Comparison of ENCODE assay signal across 10 mouse cellular contexts in genomic region chr2:27304741-27305140, GRCm38 (mm10). TPM values are rescaled to one million over a fixed set of nuclear protein-coding genes. Genes with fewer than 3 reads are reported as not detected.
DNase-seq lines count a peak whose midpoint lies in the region; ATAC-seq and TF ChIP-seq lines count a peak whose summit lies in the region.
"Had no signal": no experiment of that assay in that cellular context is flagged by ENCODE, and none has a peak within 500 bp of the region (broad histone marks: within the 10 kb centered on the region; RNA-seq: fewer than 3 reads in every experiment).

No protein-coding gene starts in this region.

- no peaks in the 10 kb centered on the region for H3K27me3 ChIP-seq in heart, embryonic 11.5 days (ENCODE audit: control insufficient read depth, insufficient read depth, low read length)
- H3K27me3 ChIP-seq in forebrain, postnatal 0 days (ENCODE audit: insufficient read depth, low read length): no peaks in the 10 kb centered on the region
- H3K27me3 ChIP-seq in stomach, postnatal 0 days (ENCODE audit: control insufficient read depth, insufficient read depth, low read length): no peaks in the 10 kb centered on the region
- H3K27me3 ChIP-seq: limb, embryonic 12.5 days had no signal

- WGBS in heart, embryonic 11.5 days (ENCODE audit: insufficient replicate concordance): 73% methylated on average over 13 of the region's 13 CpGs
- 60% methylated on average over 13 of the region's 13 CpGs for WGBS in forebrain, postnatal 0 days
- 56% methylated on average over 13 of the region's 13 CpGs for WGBS in stomach, postnatal 0 days

- peak; percentile 73 to 74 for DNase-seq in heart, postnatal 10 days
- peak; percentile 54 for DNase-seq in Muller cell, postnatal 12 days (ENCODE audit: inconsistent ontology term)
- DNase-seq in forebrain, postnatal 0 days: peak; percentile 22
- DNase-seq in kidney, postnatal 14 days: peak; percentile 90
- DNase-seq in frontal cortex, postnatal 36 days (ENCODE audit: low spot score in 2 of 2): no peak
- DNase-seq in left cerebral cortex, adult 2 months (ENCODE audit: extremely low spot score in 1 of 2, low spot score in 2 of 2): no peak
- no peak for DNase-seq in stomach, postnatal 0 days (ENCODE audit: low spot score)
- DNase-seq: cerebellum, postnatal 36 days had no signal

- no peak overlapping the region for H3K9ac ChIP-seq in heart, embryonic 11.5 days (ENCODE audit: low read depth, low read length)
- H3K9ac ChIP-seq in forebrain, postnatal 0 days: no peak overlapping the region
- no peak overlapping the region for H3K9ac ChIP-seq in stomach, postnatal 0 days (ENCODE audit: low read length)
- H3K9ac ChIP-seq: limb, embryonic 12.5 days had no signal

- no peaks in the 10 kb centered on the region; the same call in 1 of the 2 replicates for H3K9me3 ChIP-seq in heart, embryonic 11.5 days (replicated peaks; ENCODE audit: control insufficient read depth, low read length)
- no peaks in the 10 kb centered on the region for H3K9me3 ChIP-seq in forebrain, postnatal 0 days (ENCODE audit: low read length)
- H3K9me3 ChIP-seq in stomach, postnatal 0 days (ENCODE audit: control insufficient read depth, low read length): no peaks in the 10 kb centered on the region
- H3K9me3 ChIP-seq: limb, embryonic 12.5 days had no signal

- peaks cover 6% of the 10 kb centered on the region for H3K4me1 ChIP-seq in heart, embryonic 11.5 days (ENCODE audit: control insufficient read depth, insufficient read depth, low read length)
- 0 out of 2 replicates have a peak, but pooled peaks cover 6% of the 10 kb centered on the region for H3K4me1 ChIP-seq in forebrain, postnatal 0 days (ENCODE audit: insufficient read depth)
- no peaks in the 10 kb centered on the region for H3K4me1 ChIP-seq in stomach, postnatal 0 days (replicated peaks; ENCODE audit: control insufficient read depth, insufficient read depth)

- H3K36me3 ChIP-seq in heart, embryonic 11.5 days (ENCODE audit: control insufficient read depth, insufficient read depth, low read length): no peaks in the 10 kb centered on the region
- no peaks in the 10 kb centered on the region for H3K36me3 ChIP-seq in forebrain, postnatal 0 days (ENCODE audit: insufficient read depth)
- H3K36me3 ChIP-seq in stomach, postnatal 0 days (ENCODE audit: control insufficient read depth, insufficient read depth, low read length): no peaks in the 10 kb centered on the region
- H3K36me3 ChIP-seq: limb, embryonic 12.5 days had no signal

- TF ChIP-seq CTCF in forebrain, postnatal 0 days (IDR thresholded peaks at IDR 0.05; ENCODE audit: low read depth): no peak
- no peak for TF ChIP-seq CTCF in left cerebral cortex, adult 2 months (IDR thresholded peaks at IDR 0.05)
- no peak for TF ChIP-seq CTCF in stomach, postnatal 0 days (IDR thresholded peaks at IDR 0.05; ENCODE audit: low read depth)

- no peak overlapping the region for H3K4me3 ChIP-seq in heart, embryonic 11.5 days (ENCODE audit: low read depth, low read length)
- no peak overlapping the region for H3K4me3 ChIP-seq in forebrain, postnatal 0 days (ENCODE audit: low read depth, low read length)
- no peak overlapping the region for H3K4me3 ChIP-seq in left cerebral cortex, adult 2 months
- H3K4me3 ChIP-seq in stomach, postnatal 0 days (ENCODE audit: low read depth, low read length): no peak overlapping the region
- H3K4me3 ChIP-seq: limb, embryonic 12.5 days had no signal

- no peak for TF ChIP-seq EP300 in stomach, postnatal 0 days (optimal IDR thresholded peaks at IDR 0.05)

- no peak overlapping the region; the same call in 1 of the 2 replicates for H3K27ac ChIP-seq in heart, embryonic 11.5 days (ENCODE audit: low read depth, low read length)
- no peak overlapping the region for H3K27ac ChIP-seq in forebrain, postnatal 0 days (ENCODE audit: low read depth, low read length)
- H3K27ac ChIP-seq in left cerebral cortex, adult 2 months: no peak overlapping the region
- H3K27ac ChIP-seq in stomach, postnatal 0 days (replicated peaks): no peak overlapping the region; the same call in 1 of the 2 replicates
- H3K27ac ChIP-seq: limb, embryonic 12.5 days had no signal

- no peak for ATAC-seq in heart, embryonic 11.5 days (replicated peaks; ENCODE audit: insufficient number of reproducible peaks, low FRiP score, low TSS enrichment)
- ATAC-seq in forebrain, postnatal 0 days: no peak
- ATAC-seq in stomach, postnatal 0 days (ENCODE audit: low FRiP score, low TSS enrichment): no peak; the same call in 1 of the 2 replicates

- H3K4me2 ChIP-seq in heart, embryonic 11.5 days: no peak overlapping the region
- no peak overlapping the region for H3K4me2 ChIP-seq in forebrain, postnatal 0 days (ENCODE audit: low read depth)
- H3K4me2 ChIP-seq in stomach, postnatal 0 days (replicated peaks; ENCODE audit: low read depth): no peak overlapping the region
- H3K4me2 ChIP-seq: limb, embryonic 12.5 days had no signal

- intact Hi-C loops in heart, postnatal 10 days (cut with DNase I): no loop called here
- intact Hi-C loops in left cerebral cortex, adult 2 months (cut with DNase I): no loop called here

RNA-seq across cellular contexts. Expression of gene Sardh, which starts 56.6 kb away (rescaled TPM):
- total RNA-seq in heart, postnatal 10 days (2021): 10 to 100 TPM; 18.4 to 19.3 TPM
- polyA plus RNA-seq in heart, embryonic 11.5 days (2014; fragmentation: Nextera tagmentation; extraction: Ambion mirVana): 12.9 and 15.1 TPM in 2 replicates
- total RNA-seq in forebrain, postnatal 0 days (2014; rRNA removed): 7.2 and 7.5 TPM in 2 replicates
- polyA plus RNA-seq in forebrain, postnatal 0 days (2015; fragmentation: Nextera tagmentation; extraction: Ambion mirVana): 5.7 and 6.2 TPM in 2 replicates
- total RNA-seq in left cerebral cortex, adult 2 months (2021): 1 to 10 TPM; 8.0 to 8.4 TPM
- 7.2 and 8.9 TPM in 2 replicates for polyA plus RNA-seq in stomach, postnatal 0 days (2015; fragmentation: Nextera tagmentation; extraction: Ambion mirVana)

Comparison
In these comparisons a context has a peak if more than half of its experiments do, and no peak if none do; other contexts are left out.
1. DNase-seq: peak in heart, postnatal 10 days (2 of 2), Muller cell, postnatal 12 days (single experiment), forebrain, postnatal 0 days (single experiment) and kidney, postnatal 14 days (single experiment); none in frontal cortex, postnatal 36 days (0 of 2), left cerebral cortex, adult 2 months (0 of 2) and stomach, postnatal 0 days (single experiment).